Comparison of ENCODE assay signal across 9 mouse cellular contexts in the genomic region with DNA sequence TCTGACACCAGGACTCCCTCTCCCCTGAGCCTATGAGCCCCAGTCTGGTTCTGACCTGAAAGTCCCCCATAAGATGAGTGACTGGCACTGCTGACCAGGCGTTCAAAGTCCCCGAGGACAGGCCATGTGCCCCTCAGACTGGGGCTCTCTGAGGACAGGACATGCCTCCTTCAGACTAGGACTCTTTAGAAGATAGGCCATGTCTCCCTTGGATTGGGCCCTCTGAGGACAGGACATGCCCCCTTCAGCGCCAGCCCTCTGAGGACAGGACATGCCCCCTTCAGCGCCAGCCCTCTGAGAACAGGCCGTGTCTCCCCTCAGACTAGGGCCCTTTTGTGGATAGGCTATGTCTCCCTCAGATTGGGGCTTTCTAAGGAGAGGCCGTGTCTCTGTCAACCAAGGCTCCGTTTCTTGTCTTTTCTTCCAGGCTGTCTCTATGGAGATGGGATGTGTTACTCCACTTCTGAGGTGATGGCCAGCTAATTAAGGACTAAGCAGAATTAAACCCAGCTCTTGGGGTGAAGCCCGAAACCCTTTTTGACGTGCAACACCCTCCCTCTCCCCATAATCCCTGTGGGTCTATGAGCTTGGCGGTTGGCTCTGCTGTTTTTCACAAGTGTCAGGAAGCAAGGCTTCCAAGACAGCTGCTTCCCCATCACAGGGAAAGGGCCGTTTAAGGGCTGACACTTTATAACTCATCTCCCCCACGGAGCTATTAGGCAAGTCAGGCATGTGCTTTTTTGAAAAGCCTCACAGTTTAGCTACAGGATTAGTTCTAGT.
DNase-seq lines count a peak whose midpoint lies in the region; ATAC-seq and TF ChIP-seq lines count a peak whose summit lies in the region.
"Had no signal": no experiment of that assay in that cellular context is flagged by ENCODE, and none has a peak within 500 bp of the region (broad histone marks: within the 10 kb centered on the region; RNA-seq: fewer than 3 reads in every experiment).

No protein-coding gene starts in this region.

- no peaks in the 10 kb centered on the region for H3K27me3 ChIP-seq in lung, embryonic 16.5 days (ENCODE audit: control insufficient read depth, insufficient read depth, low read depth, low read length)
- no peaks in the 10 kb centered on the region for H3K27me3 ChIP-seq in hindbrain, embryonic 14.5 days (ENCODE audit: control insufficient read depth, insufficient read depth, low read length)
- H3K27me3 ChIP-seq in neural tube, embryonic 14.5 days (ENCODE audit: control insufficient read depth, insufficient read depth, low read length), result no peaks in the 10 kb centered on the region
- H3K27me3 ChIP-seq in liver, postnatal 0 days (ENCODE audit: insufficient read depth, low read length), result no peaks in the 10 kb centered on the region

- H3K4me1 ChIP-seq in lung, embryonic 16.5 days (replicated peaks; ENCODE audit: control insufficient read depth, insufficient read depth, low read length), result no peaks in the 10 kb centered on the region; the same call in 1 of the 2 replicates
- peaks cover 20% of the 10 kb centered on the region; the same call in 1 of the 2 replicates for H3K4me1 ChIP-seq in hindbrain, embryonic 14.5 days (replicated peaks; ENCODE audit: control insufficient read depth, insufficient read depth, low read length)
- peaks cover 10% of the 10 kb centered on the region for H3K4me1 ChIP-seq in neural tube, embryonic 14.5 days (ENCODE audit: control insufficient read depth, insufficient read depth, low read length)
- no peaks in the 10 kb centered on the region for H3K4me1 ChIP-seq in liver, postnatal 0 days (ENCODE audit: insufficient read depth)

- no peak overlapping the region for H3K4me3 ChIP-seq in lung, embryonic 16.5 days (ENCODE audit: low read length)
- H3K4me3 ChIP-seq in hindbrain, embryonic 14.5 days (replicated peaks; ENCODE audit: low read length), result no peak overlapping the region
- H3K4me3 ChIP-seq in neural tube, embryonic 14.5 days (ENCODE audit: low read depth, low read length), result no peak overlapping the region
- no peak overlapping the region for H3K4me3 ChIP-seq in liver, postnatal 0 days (ENCODE audit: low read depth, low read length)

- no peaks in the 10 kb centered on the region for H3K9me3 ChIP-seq in lung, embryonic 16.5 days (ENCODE audit: control insufficient read depth, low read length)
- 0 out of 2 replicates have a peak, but pooled peaks cover 5% of the 10 kb centered on the region for H3K9me3 ChIP-seq in hindbrain, embryonic 14.5 days (ENCODE audit: control insufficient read depth, low read length)
- H3K9me3 ChIP-seq in neural tube, embryonic 14.5 days (ENCODE audit: control insufficient read depth, low read length), result no peaks in the 10 kb centered on the region
- H3K9me3 ChIP-seq in liver, postnatal 0 days (ENCODE audit: low read length), result no peaks in the 10 kb centered on the region

- no peaks in the 10 kb centered on the region for H3K36me3 ChIP-seq in lung, embryonic 16.5 days (ENCODE audit: control insufficient read depth, insufficient read depth, low read length)
- H3K36me3 ChIP-seq in hindbrain, embryonic 14.5 days (replicated peaks; ENCODE audit: control insufficient read depth, insufficient read depth), result no peaks in the 10 kb centered on the region
- H3K36me3 ChIP-seq in neural tube, embryonic 14.5 days (ENCODE audit: control insufficient read depth, insufficient read depth, low read length), result no peaks in the 10 kb centered on the region
- H3K36me3 ChIP-seq in liver, postnatal 0 days (replicated peaks; ENCODE audit: insufficient read depth, low read length), result no peaks in the 10 kb centered on the region

- no peak for TF ChIP-seq CTCF in liver, postnatal 0 days (IDR thresholded peaks at IDR 0.05; ENCODE audit: low read depth)

- DNase-seq in gastrocnemius, adult 18-20 months (ENCODE audit: low spot score), result peak; percentile 25
- DNase-seq in gastrocnemius, postnatal 4 days (ENCODE audit: low spot score in 2 of 2), result no peak
- DNase-seq in lung, postnatal 14 days, result no peak
- no peak for DNase-seq in hindbrain, embryonic 14.5 days (ENCODE audit: low spot score)
- DNase-seq in urinary bladder, postnatal 25 days (ENCODE audit: low spot score), result no peak
- no peak for DNase-seq in liver, postnatal 0 days
- DNase-seq: thymus, adult 2 months had no signal

- H3K9ac ChIP-seq in lung, embryonic 16.5 days (ENCODE audit: low read length), result no peak overlapping the region
- H3K9ac ChIP-seq in hindbrain, embryonic 14.5 days, result no peak overlapping the region
- H3K9ac ChIP-seq in neural tube, embryonic 14.5 days (replicated peaks; ENCODE audit: low read depth, low read length), result no peak overlapping the region
- no peak overlapping the region for H3K9ac ChIP-seq in liver, postnatal 0 days (replicated peaks)

- WGBS in lung, embryonic 16.5 days, result 52% methylated on average over 12 of the region's 12 CpGs
- 47% methylated on average over 12 of the region's 12 CpGs for WGBS in hindbrain, embryonic 14.5 days
- WGBS in neural tube, embryonic 14.5 days, result 33% methylated on average over 12 of the region's 12 CpGs
- 82% methylated on average over 11 of the region's 12 CpGs for WGBS in liver, postnatal 0 days (ENCODE audit: insufficient replicate concordance)

- H3K27ac ChIP-seq in lung, embryonic 16.5 days (ENCODE audit: low read length), result no peak overlapping the region
- no peak overlapping the region for H3K27ac ChIP-seq in hindbrain, embryonic 14.5 days
- no peak overlapping the region; the same call in 1 of the 2 replicates for H3K27ac ChIP-seq in neural tube, embryonic 14.5 days (ENCODE audit: low read depth, low read length)
- no peak overlapping the region for H3K27ac ChIP-seq in liver, postnatal 0 days (ENCODE audit: low read depth)

- no peak overlapping the region for H3K4me2 ChIP-seq in lung, embryonic 16.5 days (ENCODE audit: low read depth, low read length)
- no peak overlapping the region for H3K4me2 ChIP-seq in hindbrain, embryonic 14.5 days (replicated peaks)
- H3K4me2 ChIP-seq in neural tube, embryonic 14.5 days (ENCODE audit: low read depth, low read length), result no peak overlapping the region
- H3K4me2 ChIP-seq in liver, postnatal 0 days (ENCODE audit: low read depth, low read length), result no peak overlapping the region

- peak; percentile 47; the same call in 1 of the 2 replicates for ATAC-seq in lung, embryonic 16.5 days (ENCODE audit: low read depth)
- ATAC-seq in hindbrain, embryonic 14.5 days (ENCODE audit: low FRiP score), result peak; percentile 58; the same call in 1 of the 2 replicates
- ATAC-seq in neural tube, embryonic 14.5 days (ENCODE audit: low read depth), result peak; percentile 28; the same call in 1 of the 2 replicates
- ATAC-seq in liver, postnatal 0 days, result no peak

- no peak for TF ChIP-seq EP300 in liver, postnatal 0 days (IDR thresholded peaks at IDR 0.05; ENCODE audit: low read depth)
